Mouse (Mus musculus) megakaryocyte progenitor cell, adult 5-6 weeks (primary cell): Measurements from ENCODE around the gene Prox2. TPM values are rescaled to one million over a fixed set of nuclear protein-coding genes. Genes with fewer than 3 reads are reported as not detected.

ENCODE experiments used
- ATAC-seq: replicated peaks from 2 replicates; pipeline ENCODE4 v1.8.0; 2016; ENCODE audit warnings: mild to moderate bottlenecking, moderate TSS enrichment, inconsistent platforms; ENCODE audit not compliant: poor library complexity
- total RNA-seq, 2 experiments: library from RNA; stranded (forward) in 1 of 2; stranded (reverse) in 1 of 2; fragments of 157-497, 149-512 nt in 1 of 2; fragments of 200-1000 nt in 1 of 2; gene quantifications; 2 replicates each; pipeline versions ENCODE4 v1.2.3 to v1.2.4; 2015 to 2017

The Prox2 gene
- total RNA-seq, 2 experiments from 2014 or later = 1.2 to 2.7 TPM

DNA sequence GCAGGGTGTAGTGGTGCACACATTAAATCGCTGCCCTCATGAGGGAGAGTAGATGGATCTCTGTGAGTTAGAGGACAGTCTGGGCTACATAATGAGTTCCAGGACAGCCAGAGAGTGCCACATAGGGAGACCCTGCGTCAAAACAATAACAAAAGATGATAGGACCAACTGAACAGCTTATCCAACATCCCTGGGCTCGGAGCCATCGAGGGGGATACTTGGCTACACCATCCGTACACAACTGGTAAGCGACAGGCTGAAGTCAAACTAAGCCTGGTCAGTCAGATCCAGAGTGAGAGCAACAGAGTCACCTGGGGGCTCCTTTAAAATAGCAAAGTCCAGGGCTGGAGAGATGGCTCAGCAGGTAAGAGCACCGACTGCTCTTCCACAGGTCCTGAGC, 14.7 kb downstream of the Prox2 start:
- no peak for ATAC-seq

DNA sequence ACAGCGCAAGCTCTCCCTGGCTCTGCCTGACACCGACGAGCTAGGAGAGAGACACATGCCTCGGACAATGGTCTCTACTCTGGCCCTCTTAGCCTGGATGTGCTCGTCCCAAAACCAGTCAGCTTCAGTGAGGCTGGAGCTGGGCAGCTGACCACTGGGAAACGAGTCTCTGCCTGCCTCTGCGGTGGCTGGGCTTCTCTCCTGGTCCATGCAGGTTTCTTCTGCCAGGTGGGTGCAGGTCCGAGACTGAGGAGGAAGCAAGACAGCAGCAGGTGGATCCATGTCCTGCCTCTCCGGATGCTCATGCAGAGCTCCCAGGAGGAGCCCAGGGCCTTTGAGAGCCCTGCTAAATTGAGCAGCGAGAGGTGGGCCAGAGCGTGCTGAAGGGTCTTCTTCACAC, 15.4 kb downstream of the Prox2 start:
- no peak for ATAC-seq

DNA sequence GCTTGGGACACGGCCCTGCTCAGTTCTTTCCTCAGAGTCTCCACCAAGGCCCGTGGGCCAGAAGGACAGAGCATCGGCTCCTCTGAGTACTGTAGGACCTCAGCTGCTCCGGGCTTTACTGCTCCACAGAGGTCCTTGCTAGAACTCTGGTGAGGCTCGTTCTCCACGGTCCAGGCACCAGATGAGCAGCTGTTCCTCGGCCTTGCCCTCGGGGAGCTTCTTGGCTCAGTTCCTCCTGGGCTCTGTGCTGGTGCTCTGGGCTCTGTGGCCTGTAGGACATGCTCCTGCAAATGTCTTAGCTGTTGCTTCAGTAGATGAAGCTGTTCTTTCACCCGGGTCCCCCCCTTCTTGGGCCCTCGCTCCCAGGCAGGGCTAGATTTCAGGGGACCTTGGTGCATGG, 15.9 kb downstream of the Prox2 start:
- ATAC-seq = no peak

DNA sequence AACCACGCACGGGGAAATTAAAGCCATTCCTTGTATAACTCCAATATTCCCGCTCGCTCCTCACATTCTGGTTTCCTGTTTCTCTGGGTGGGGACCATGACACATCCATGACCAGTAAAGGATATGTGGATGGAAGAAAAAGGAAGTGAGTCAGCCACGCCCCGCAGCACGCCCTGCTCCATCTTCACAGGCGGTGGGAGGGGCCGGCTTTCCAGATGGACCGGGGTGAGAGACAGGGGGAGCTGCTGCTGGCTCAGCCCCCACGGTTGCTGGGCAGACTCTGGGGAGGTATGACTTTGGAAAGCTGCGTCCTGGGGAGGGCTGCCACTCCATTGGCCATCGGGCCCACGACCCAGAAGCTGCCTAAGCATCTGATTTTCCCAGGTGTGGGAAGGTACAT, 16.5 kb downstream of the Prox2 start:
- ATAC-seq = peak; percentile 56

DNA sequence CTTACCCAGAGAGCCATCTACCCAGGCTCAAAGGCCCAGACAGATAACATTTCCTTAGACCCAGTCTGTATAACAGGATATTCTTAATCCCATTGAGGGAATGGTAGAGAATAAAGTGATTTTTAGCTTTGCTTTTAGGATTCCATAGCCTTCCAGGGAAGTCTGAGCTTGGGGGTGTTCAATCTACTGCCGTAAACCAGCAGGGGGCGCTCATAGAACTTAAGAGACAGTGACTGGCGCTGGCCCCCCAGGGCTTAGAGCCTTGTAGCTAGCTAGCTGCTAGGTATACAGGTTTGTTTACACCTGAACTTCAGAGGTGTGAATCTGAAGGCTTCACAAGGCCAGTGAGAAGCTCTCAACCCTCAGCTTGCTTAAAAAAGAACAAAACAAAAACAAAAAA, 18.3 kb downstream of the Prox2 start:
- ATAC-seq = peak; percentile 47

DNA sequence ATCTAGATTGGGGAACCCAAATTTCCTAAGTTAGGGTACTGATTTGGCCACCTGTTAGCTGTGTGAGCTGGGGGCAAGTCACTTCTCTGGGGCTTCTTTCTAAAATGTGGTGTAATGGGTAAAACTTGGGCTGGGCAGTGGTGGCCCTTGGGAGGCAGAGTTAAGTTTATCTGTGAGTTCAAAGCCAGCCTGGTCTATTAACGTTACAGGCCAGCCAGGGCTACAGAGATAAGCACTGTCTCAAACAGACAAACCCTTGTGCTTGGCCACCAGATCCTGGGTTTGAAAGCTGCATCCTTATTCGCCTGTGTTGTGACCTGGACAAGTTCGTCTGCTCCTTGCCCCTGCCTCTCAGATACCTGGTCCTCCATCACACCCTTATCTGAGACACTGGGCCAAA, 19.4 kb downstream of the Prox2 start:
- ATAC-seq = peak; percentile 72

DNA sequence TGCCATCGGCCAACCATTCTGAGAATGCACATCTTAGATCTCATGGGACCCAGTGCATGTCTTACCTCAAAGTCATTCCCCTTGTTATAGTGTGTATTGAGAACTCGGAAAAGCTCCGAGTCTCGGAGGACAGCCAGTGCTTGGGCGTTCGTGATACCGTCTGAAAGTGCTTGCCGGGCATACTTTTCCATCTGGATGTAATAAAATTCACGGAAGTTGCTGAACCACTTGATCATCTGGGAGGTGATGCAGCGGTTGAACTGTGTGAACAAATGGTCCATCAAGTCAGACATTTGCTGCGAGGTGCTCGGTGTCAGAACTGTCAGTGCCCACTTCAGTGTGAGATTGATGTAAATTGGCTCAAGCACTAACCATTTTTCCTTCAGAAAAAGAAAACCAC, 22.7 kb downstream of the Prox2 start:
- ATAC-seq = no peak

DNA sequence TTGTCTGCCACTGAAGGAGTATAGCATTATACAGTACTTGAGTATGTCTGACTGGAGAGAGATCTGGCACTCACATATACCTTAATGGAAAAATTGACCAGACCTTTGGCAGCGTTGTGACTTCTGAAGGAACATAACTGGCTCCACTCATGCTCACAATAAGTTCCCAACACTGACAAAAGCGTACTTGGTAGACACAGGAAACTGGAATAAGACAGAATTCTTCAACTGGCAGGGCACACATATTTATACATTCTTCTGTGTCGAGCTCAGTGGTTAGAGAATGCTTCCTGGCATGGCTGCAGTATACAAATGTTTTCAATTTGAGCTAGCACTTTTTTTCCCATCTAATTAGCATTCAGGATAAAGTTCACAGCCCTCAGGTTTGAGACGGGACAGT, 25.6 kb downstream of the Prox2 start:
- no peak for ATAC-seq

DNA sequence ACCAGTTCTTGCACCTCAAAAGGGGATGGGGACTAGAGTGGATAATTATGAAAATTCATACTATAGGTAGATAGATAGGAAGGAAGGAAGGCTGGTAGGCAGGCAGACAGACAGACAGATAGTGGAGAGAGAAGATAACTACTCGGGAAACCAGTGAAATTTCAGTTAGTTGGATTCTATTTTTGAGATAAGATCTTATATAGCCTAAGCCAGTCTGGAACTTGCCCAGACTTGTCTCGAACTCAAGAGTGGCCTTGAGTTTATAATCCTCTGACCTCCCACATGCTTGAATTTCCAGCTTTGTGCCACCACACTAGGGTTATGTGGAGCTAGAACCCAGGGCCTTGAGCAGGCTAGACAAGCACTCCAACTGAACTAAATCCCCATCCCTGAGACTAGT, 26.3 kb downstream of the Prox2 start:
- no peak for ATAC-seq

DNA sequence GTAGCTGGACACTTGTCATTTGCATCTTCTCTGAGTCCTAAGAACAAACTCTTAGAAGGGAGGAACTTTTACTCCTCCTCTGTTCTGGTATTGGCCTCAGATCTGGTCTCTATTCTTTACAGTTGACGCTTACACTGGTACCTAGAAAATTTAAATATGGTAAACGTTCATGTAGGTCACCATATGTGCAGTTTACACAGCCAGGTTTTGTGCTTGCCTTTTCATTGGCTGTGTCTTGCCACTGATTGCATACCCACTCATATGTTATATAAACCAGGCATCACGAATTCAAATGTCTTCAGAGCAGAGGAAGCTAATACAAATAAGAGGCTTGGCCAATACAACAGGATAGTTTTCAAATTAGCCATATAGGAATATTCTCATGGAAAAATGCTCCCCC, 33.5 kb downstream of the Prox2 start:
- no peak for ATAC-seq

DNA sequence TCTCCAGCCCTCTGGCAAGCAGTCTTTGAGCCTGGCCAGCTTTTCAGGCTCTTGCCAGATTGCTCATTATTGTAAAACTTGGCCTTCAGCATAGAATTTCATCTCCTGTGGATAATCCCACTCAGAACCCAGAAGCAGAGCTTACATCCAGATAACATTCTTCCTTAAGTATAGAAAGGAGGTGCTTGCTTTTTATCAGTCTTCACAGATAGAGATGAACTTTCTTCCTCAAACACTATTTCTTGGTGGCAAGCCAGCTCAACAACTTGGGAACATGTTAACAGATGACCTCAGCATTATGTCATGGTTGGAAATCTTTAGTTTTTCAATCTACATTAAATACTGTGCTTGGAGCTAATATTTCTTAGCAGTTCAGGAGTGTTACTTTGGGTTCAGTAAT, 39.5 kb downstream of the Prox2 start:
- no peak for ATAC-seq

DNA sequence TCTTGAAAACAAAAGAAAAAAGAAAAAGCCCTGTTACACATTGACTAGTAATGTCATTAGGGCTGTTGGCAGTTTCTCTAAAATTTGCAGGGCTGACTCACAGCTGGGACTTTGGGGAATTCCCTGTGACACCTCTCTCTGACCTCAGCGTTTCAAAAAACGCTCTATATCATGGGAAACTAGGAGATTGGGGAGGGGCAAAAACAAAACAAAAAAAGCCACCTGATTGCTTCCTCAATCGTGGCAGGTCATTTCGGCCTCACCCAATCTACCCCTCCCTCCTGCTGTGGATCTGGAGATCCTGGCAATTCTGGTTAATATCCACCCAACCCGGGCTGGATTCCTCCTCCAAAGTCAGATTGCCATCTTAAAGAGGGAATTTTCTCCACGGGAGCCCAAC, 59.3 kb downstream of the Prox2 start:
- no peak for ATAC-seq

Other genes starting within 250 kb of the Prox2 start
- gene Ltbp2, start 234.2 kb downstream of the Prox2 start, total RNA-seq (2015) = not detected in 2 replicates
- 1.2 TPM in 1 of 2 replicates, not detected in the other for gene Ltbp2, start 234.2 kb downstream of the Prox2 start, total RNA-seq (2017)
- gene Fcf1, start 139.9 kb downstream of the Prox2 start, total RNA-seq (2015) = 151 and 155 TPM in 2 replicates
- 121 and 125 TPM in 2 replicates for gene Fcf1, start 139.9 kb downstream of the Prox2 start, total RNA-seq (2017)
- gene Arel1, start 139.9 kb downstream of the Prox2 start, total RNA-seq (2015) = 28.0 and 30.5 TPM in 2 replicates
- 39.7 and 43.2 TPM in 2 replicates for gene Arel1, start 139.9 kb downstream of the Prox2 start, total RNA-seq (2017)
- 78.0 and 96.2 TPM in 2 replicates for gene Ylpm1, start 114.4 kb downstream of the Prox2 start, total RNA-seq (2015)
- 52.7 and 84.7 TPM in 2 replicates for gene Ylpm1, start 114.4 kb downstream of the Prox2 start, total RNA-seq (2017)
- 76.3 and 81.6 TPM in 2 replicates for gene Dlst, start 74 bp upstream of the Prox2 start, total RNA-seq (2015)
- gene Dlst, start 74 bp upstream of the Prox2 start, total RNA-seq (2017) = 161 and 187 TPM in 2 replicates
- gene Rps6kl1, start 40.5 kb upstream of the Prox2 start, total RNA-seq (2015) = not detected in 2 replicates
- gene Rps6kl1, start 40.5 kb upstream of the Prox2 start, total RNA-seq (2017) = not detected in 2 replicates
- not detected in 2 replicates for gene Pgf, start 67.0 kb upstream of the Prox2 start, total RNA-seq (2015)
- gene Pgf, start 67.0 kb upstream of the Prox2 start, total RNA-seq (2017) = not detected in 2 replicates
- 30.0 and 32.4 TPM in 2 replicates for gene Eif2b2, start 108.7 kb upstream of the Prox2 start, total RNA-seq (2015)
- gene Eif2b2, start 108.7 kb upstream of the Prox2 start, total RNA-seq (2017) = 74.6 and 109 TPM in 2 replicates
- gene Mlh3, start 159.8 kb upstream of the Prox2 start, total RNA-seq (2015) = 5.6 and 7.9 TPM in 2 replicates
- gene Mlh3, start 159.8 kb upstream of the Prox2 start, total RNA-seq (2017) = 7.9 and 9.7 TPM in 2 replicates
- 52.4 and 52.8 TPM in 2 replicates for gene Acyp1, start 177.7 kb upstream of the Prox2 start, total RNA-seq (2015)
- 40.4 and 54.5 TPM in 2 replicates for gene Acyp1, start 177.7 kb upstream of the Prox2 start, total RNA-seq (2017)
- not detected in 2 replicates for gene Zc2hc1c, start 177.8 kb upstream of the Prox2 start, total RNA-seq (2015)
- gene Zc2hc1c, start 177.8 kb upstream of the Prox2 start, total RNA-seq (2017) = not detected in 2 replicates
- 34.0 and 36.1 TPM in 2 replicates for gene Nek9, start 228.6 kb upstream of the Prox2 start, total RNA-seq (2015)
- gene Nek9, start 228.6 kb upstream of the Prox2 start, total RNA-seq (2017) = 20.4 and 23.6 TPM in 2 replicates